Mouse (Mus musculus) thymus, adult 2 months (tissue): ENCODE data around the gene Strbp. TPM values are rescaled to one million over a fixed set of nuclear protein-coding genes. Genes with fewer than 3 reads are reported as not detected.
A peak's percentile ranks its signal among the peaks of the same experiment; 100 is the strongest.

Source experiments
- DNase-seq: peaks from one replicate; pipeline ENCODE4 v3.0.0; 2021
- H3K27ac ChIP-seq: fragments of 200-500 bp; 2 replicates; pipeline ENCODE4 v1.5.1; 2012; ENCODE audit warnings: low read length, control low read depth; ENCODE audit not compliant: control insufficient read depth, insufficient read depth
- H3K27me3 ChIP-seq: fragments of 200-500 bp; 2 replicates; pipeline ENCODE4 v1.6.1; 2012; ENCODE audit warnings: mild to moderate bottlenecking, low read length, moderate library complexity, mixed read lengths; ENCODE audit not compliant: control insufficient read depth, insufficient read depth
- H3K36me3 ChIP-seq: fragments of 200-500 bp; 2 replicates; pipeline ENCODE4 v1.6.1; 2012; ENCODE audit warnings: mild to moderate bottlenecking, low read length, moderate library complexity; ENCODE audit not compliant: control insufficient read depth, insufficient read depth
- H3K4me1 ChIP-seq: fragments of 200-500 bp; replicated peaks from 2 replicates; pipeline ENCODE4 v1.6.1; 2012; ENCODE audit warnings: low read length; ENCODE audit not compliant: control insufficient read depth, insufficient read depth
- H3K4me3 ChIP-seq: fragments of 200-500 bp; 2 replicates; pipeline ENCODE4 v1.5.1; 2012; ENCODE audit warnings: mild to moderate bottlenecking, low read length, control low read depth, moderate library complexity; ENCODE audit not compliant: control insufficient read depth, insufficient read depth
- CTCF ChIP-seq: fragments of 200-500 bp; IDR thresholded peaks from 2 replicates; pipeline ENCODE4 v1.5.1; 2012; ENCODE audit warnings: mild to moderate bottlenecking, control low read depth, low read length, moderate library complexity, borderline replicate concordance; ENCODE audit not compliant: control insufficient read depth, poor library complexity, insufficient read depth; ENCODE audit errors: extremely low read depth
- POLR2A ChIP-seq: fragments of 200-500 bp; IDR thresholded peaks from 2 replicates; pipeline ENCODE4 v1.6.1; 2012; ENCODE audit warnings: mild to moderate bottlenecking, low read length, control low read depth, moderate library complexity; ENCODE audit not compliant: control insufficient read depth, poor library complexity, insufficient read depth; ENCODE audit errors: extremely low read depth
- WGBS: fragments of 180-500 bp; shearing (Covaris S2); methylation state at CpG from one replicate; pipeline ENCODE4 v1.1.7; 2018; 5-methylcytosine and 5-hydroxymethylcytosine counted together
- polyA plus RNA-seq: library from polyadenylated mRNA; depleted of rRNA; stranded (reverse); fragments of >200 nt; gene quantifications from 2 replicates; pipeline ENCODE4 v1.2.3, GENCODE M21; 2012; rRNA removed

Strbp gene
- 10.6 and 12.7 TPM in 2 replicates for polyA plus RNA-seq

DNA sequence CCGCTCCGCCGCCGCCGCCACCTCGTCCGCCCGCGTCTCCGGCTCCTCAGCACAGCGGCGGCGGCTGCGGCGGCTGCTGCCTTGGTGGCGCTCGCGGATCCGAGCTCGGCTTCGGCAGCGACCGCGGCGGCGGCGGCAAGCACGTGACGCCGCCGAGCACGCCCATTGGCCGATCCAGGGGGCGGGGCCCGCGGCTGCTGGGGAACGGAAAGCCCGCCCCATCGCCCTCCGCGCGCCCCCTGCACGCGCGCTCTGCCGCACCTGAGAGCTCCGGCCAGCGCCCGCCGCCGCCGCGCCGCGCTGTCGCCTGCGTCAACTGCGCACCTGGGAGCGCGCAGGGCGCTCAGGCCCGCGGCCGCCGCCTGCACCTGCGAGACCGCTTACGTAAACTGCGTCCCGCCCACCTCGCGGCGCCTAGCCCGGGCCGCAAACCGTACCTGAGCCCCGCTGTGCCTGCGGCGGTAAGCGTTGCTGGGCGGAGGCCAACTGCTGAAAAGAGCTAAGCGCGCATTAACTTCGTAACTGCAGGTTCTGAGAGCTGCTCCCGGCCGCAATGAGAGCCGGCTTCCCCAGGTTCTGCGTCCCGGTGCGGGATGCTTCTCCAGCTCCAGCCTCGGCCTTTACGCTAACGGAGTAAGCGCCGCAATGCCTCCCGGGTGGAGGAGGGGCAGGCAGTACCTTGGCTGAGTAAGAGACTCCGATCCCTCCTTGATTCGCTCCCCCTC lies at the start of gene Strbp:
TSS of gene Strbp (minus strand) at position 630 of the 725 bp plus-strand sequence.
- peak; percentile 96 for DNase-seq

DNA sequence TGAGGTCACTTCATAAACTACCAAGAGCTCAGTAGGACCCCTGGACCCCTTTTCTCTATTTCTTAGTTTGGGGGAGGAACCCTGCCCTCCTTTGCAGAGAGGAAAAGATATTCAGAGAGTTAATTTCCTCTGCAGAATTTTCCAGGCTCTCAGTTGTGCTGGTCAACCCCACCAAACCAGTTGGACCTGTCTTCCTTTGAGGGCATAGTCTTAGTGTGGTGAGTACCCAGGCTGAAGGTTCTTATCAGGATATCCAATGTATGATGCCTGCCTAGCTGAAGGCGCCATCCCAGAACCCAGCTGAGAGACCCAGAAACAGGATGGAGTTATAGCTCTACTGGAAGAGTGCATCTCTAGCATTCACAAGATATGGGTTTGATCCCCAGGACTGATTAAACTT lies 47.5 kb upstream of the Strbp start:
- no peaks in the 10 kb centered on the region for H3K4me1 ChIP-seq
- H3K4me3 ChIP-seq, result no peak overlapping the region
- no peaks in the 10 kb centered on the region for H3K27me3 ChIP-seq
- H3K36me3 ChIP-seq, result no peaks in the 10 kb centered on the region
- 97% methylated on average over 1 of the region's 1 CpGs for WGBS
- TF ChIP-seq CTCF (no peak), POLR2A (no peak)
- H3K27ac ChIP-seq, result no peak overlapping the region
- no peak for DNase-seq

More for the DNA sequence above, at the start of gene Strbp:
- peaks cover 8% of the 10 kb centered on the region for H3K4me1 ChIP-seq
- TF ChIP-seq POLR2A (peak; percentile 82), CTCF (no peak)
- H3K27ac ChIP-seq, result peak within 1 kb of the TSS; percentile 8; the same call in 1 of the 2 replicates
- no peaks in the 10 kb centered on the region for H3K36me3 ChIP-seq
- peak within 1 kb of the TSS; percentile 65 for H3K4me3 ChIP-seq
- no peaks in the 10 kb centered on the region for H3K27me3 ChIP-seq
- 2% methylated on average over 96 of the region's 98 CpGs for WGBS

DNA sequence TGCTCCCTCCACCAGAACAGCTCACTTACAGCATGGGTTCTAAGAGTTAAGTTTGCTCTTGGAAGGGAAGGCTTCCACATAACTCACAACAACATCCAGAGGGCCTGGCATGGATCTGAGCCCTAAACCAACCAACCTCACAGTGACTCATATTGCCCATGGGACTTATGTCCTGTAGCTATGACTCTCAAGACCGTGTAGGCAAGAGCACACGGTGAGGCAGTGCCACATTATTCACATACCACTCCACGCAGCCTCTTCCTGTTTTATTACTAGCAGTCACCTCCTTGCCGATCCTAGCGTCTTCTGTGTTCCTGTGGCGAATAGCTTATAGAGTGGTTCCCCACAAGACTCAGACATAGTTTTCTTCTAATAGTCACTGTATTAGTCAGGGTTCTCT lies 45.7 kb upstream of the Strbp start:
- no peaks in the 10 kb centered on the region for H3K4me1 ChIP-seq
- 29% methylated on average over 6 of the region's 6 CpGs for WGBS
- H3K36me3 ChIP-seq, result no peaks in the 10 kb centered on the region
- no peak for TF ChIP-seq POLR2A
- no peak for TF ChIP-seq CTCF
- H3K27ac ChIP-seq, result no peak overlapping the region
- DNase-seq, result no peak
- H3K4me3 ChIP-seq, result no peak overlapping the region
- H3K27me3 ChIP-seq, result no peaks in the 10 kb centered on the region

DNA sequence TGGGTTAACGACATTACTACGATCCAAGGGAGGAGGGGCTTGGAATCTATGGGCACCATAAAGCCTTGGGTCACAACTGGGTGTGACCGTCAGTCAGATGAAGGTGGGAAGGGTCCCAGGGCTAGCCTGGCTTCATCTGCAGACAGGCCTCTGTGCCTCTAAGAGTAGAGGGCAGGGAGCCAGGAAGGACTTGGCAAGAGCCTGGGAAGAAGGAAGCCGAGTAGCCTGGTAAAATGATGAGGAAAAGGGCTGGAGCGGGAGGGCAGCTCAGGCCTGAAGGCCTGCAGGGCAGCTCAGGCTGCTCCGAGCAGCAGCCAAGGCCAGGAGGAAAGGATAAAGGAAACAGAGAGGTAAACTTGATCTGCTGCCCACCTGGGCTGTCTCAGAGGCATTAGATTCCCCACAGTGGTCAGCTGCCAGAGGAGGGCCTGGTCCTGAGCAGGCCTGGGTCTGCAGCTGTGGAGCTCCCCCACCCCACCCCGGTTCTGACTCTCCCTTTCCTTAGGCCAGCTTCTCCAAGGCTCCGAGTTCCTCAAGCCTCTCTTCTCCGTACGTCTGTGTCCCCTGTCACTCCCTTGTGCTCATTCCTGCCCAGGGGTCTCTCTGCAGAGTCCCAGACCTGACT lies 44.9 kb upstream of the Strbp start:
- TF ChIP-seq CTCF, result no peak
- TF ChIP-seq POLR2A, result no peak
- Histone ChIP-seq H3K4me3 (no peak overlapping the region), H3K36me3 (no peaks in the 10 kb centered on the region), H3K27ac (no peak overlapping the region), H3K27me3 (no peaks in the 10 kb centered on the region), H3K4me1 (no peaks in the 10 kb centered on the region)
- no peak for DNase-seq
- WGBS, result 89% methylated on average over 10 of the region's 10 CpGs

DNA sequence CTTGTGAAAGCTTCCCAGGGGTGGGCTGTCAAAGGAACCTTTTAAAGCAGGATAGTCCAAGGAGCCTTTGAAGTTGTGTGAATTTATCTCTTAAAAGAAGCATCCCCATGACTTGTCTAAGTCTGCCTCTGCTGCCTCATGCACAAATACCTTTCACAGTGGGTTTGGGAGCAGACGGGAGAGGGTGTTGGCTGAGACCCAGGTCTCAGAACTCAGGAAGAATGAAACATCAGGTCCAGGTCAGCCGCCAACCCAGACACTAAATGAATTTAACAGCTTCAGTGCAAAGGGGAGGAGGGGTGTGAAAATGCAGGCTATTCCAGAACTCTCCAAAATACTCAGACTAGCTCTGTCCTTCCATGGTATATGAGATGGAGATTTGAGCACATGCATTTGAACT lies 44.2 kb upstream of the Strbp start:
- DNase-seq, result no peak
- Histone ChIP-seq H3K27ac (no peak overlapping the region), H3K36me3 (no peaks in the 10 kb centered on the region), H3K4me3 (no peak overlapping the region), H3K4me1 (no peaks in the 10 kb centered on the region), H3K27me3 (no peaks in the 10 kb centered on the region)
- no peak for TF ChIP-seq CTCF
- no peak for TF ChIP-seq POLR2A
- WGBS, result 77% methylated on average over 2 of the region's 2 CpGs

DNA sequence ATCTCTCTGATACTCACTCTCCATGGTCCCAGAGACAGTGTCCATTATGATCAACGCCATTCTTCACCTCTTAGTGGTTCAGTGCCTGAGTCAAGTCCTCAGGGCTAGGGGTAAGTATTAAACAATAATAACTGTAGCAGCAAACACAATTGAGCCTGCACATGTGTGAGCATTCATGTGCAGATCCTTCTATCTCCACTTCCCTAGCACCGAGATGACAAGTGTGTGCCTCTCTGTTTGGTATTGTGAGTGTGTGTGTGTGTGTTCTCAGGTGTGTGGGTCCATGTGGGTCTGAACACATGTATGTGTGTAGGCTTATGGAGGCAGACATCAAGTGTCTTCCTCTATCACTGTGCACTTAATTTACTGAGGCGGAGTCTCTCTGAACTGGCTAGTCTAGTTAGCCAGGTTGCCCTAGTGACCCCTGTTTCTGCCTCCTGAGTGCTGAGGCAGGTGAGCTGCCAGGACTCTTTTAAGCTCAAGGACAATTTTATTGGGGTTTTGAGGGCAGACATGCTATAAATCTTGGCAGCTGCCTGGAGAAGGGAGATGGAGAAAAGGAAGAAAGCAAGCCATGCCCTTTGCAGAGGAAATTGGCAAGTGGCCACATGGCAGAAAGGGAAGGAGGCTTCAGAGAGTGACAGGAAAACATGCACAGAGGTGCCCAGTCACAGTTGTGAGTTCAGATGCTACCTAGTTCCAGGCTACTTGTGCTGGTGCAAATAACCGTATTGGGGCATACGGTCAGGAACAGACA lies 42.8 kb upstream of the Strbp start:
- H3K36me3 ChIP-seq, result no peaks in the 10 kb centered on the region
- no peaks in the 10 kb centered on the region for H3K4me1 ChIP-seq
- no peak overlapping the region for H3K27ac ChIP-seq
- no peaks in the 10 kb centered on the region for H3K27me3 ChIP-seq
- no peak for TF ChIP-seq POLR2A
- TF ChIP-seq CTCF, result no peak
- no peak for DNase-seq
- no peak overlapping the region for H3K4me3 ChIP-seq
- WGBS, result 95% methylated on average over 5 of the region's 5 CpGs
